Comparison of ENCODE assay signal across 9 mouse cellular contexts in genomic region chr3:152107149-152108002, GRCm38 (mm10). TPM values are rescaled to one million over a fixed set of nuclear protein-coding genes. Genes with fewer than 3 reads are reported as not detected.
DNase-seq lines count a peak whose midpoint lies in the region; ATAC-seq lines count a peak whose summit lies in the region.
"Had no signal": no experiment of that assay in that cellular context is flagged by ENCODE, and none has a peak within 500 bp of the region (broad histone marks: within the 10 kb centered on the region; RNA-seq: fewer than 3 reads in every experiment).

No protein-coding gene starts in this region.

- peak overlapping the region; percentile 43 for H3K4me3 ChIP-seq in heart, embryonic 15.5 days
- peak overlapping the region; percentile 31 for H3K4me3 ChIP-seq in forebrain, embryonic 11.5 days (ENCODE audit: low read depth, low read length)

- no peak for DNase-seq in heart, adult 8-10 months (ENCODE audit: low spot score)
- peak; percentile 46 for DNase-seq in MN1 (ENCODE audit: low spot score)
- peak; percentile 79 for DNase-seq in forebrain, embryonic 11.5 days (ENCODE audit: low spot score)
- DNase-seq in liver, result peak; percentile 41
- peak; percentile 76 for DNase-seq in retina, postnatal 1 day
- DNase-seq in right cerebral cortex, postnatal 14 days, result no peak
- no peak for DNase-seq in frontal cortex, postnatal 36 days (ENCODE audit: low spot score in 2 of 2)

- peak overlapping the region; percentile 77 for H3K4me2 ChIP-seq in heart, embryonic 15.5 days
- H3K4me2 ChIP-seq in forebrain, embryonic 11.5 days (ENCODE audit: low read depth, low read length, severe bottlenecking), result peak overlapping the region; percentile 83

- peaks cover 46% of the 10 kb centered on the region for H3K4me1 ChIP-seq in heart, embryonic 15.5 days (replicated peaks)
- H3K4me1 ChIP-seq in forebrain, embryonic 11.5 days (replicated peaks; ENCODE audit: control insufficient read depth, insufficient read depth, low read length), result peaks cover 5% of the 10 kb centered on the region; the same call in 1 of the 2 replicates

- ATAC-seq in heart, embryonic 15.5 days (replicated peaks; ENCODE audit: insufficient number of reproducible peaks, insufficient read depth, low FRiP score, low read depth), result peak; percentile 53
- peak; percentile 74 for ATAC-seq in forebrain, embryonic 11.5 days (replicated peaks; ENCODE audit: low FRiP score)

- H3K9me3 ChIP-seq in heart, embryonic 15.5 days (replicated peaks), result no peaks in the 10 kb centered on the region
- H3K9me3 ChIP-seq in forebrain, embryonic 11.5 days (ENCODE audit: control insufficient read depth, low read length), result no peaks in the 10 kb centered on the region; the same call in 1 of the 2 replicates

- WGBS in heart, embryonic 15.5 days, result 17% methylated on average over 30 of the region's 30 CpGs
- 29% methylated on average over 30 of the region's 30 CpGs for WGBS in forebrain, embryonic 11.5 days

- H3K36me3 ChIP-seq in heart, embryonic 15.5 days, result no peaks in the 10 kb centered on the region
- H3K36me3 ChIP-seq in forebrain, embryonic 11.5 days (ENCODE audit: control insufficient read depth, insufficient read depth, low read length), result no peaks in the 10 kb centered on the region

- no peak overlapping the region for H3K27ac ChIP-seq in heart, embryonic 15.5 days
- H3K27ac ChIP-seq in forebrain, embryonic 11.5 days (ENCODE audit: low read depth, low read length), result no peak overlapping the region

- 0 out of 2 replicates have a peak, but pooled peaks cover 3% of the 10 kb centered on the region for H3K27me3 ChIP-seq in heart, embryonic 15.5 days
- peaks cover 3% of the 10 kb centered on the region for H3K27me3 ChIP-seq in forebrain, embryonic 11.5 days (ENCODE audit: control insufficient read depth, insufficient read depth, low read length)

- H3K9ac ChIP-seq in heart, embryonic 15.5 days, result peak overlapping the region; percentile 46; the same call in 1 of the 2 replicates
- H3K9ac ChIP-seq in forebrain, embryonic 11.5 days (ENCODE audit: low read length), result peak overlapping the region; percentile 25; the same call in 1 of the 2 replicates

RNA-seq across cellular contexts. Expression of gene Gipc2, which starts 58.7 kb away (rescaled TPM):
- 4.6 and 5.0 TPM in 2 replicates for polyA plus RNA-seq in heart, embryonic 15.5 days (2015; fragmentation: Nextera tagmentation; extraction: Ambion mirVana)
- 1 to 10 TPM; 3.0 to 4.8 (median 3.4) TPM for total RNA-seq in heart, adult 8-10 months (2022)
- 1.8 and 1.9 TPM in 2 replicates for polyA plus RNA-seq in forebrain, embryonic 11.5 days (2014; fragmentation: Nextera tagmentation; extraction: Ambion mirVana)
- total RNA-seq: neutrophil, adult 5-6 weeks had no signal

Comparison
In these comparisons a context has a peak if more than half of its experiments do, and no peak if none do; other contexts are left out.
1. DNase-seq: peak in MN1 (single experiment), forebrain, embryonic 11.5 days (single experiment), liver (single experiment) and retina, postnatal 1 day (single experiment); none in heart, adult 8-10 months (single experiment), right cerebral cortex, postnatal 14 days (single experiment) and frontal cortex, postnatal 36 days (0 of 2).